Mouse (Mus musculus) kidney, postnatal 0 days (tissue): ENCODE measurements at regions not wholly inside any gene's neighbourhood (a gene's known extent, or its start where the extent isn't known, plus 50 kb on each side); places are given as distances from the start of the nearest gene placed in this dataset.

Experiments
- ATAC-seq: fragments of 200-750 bp; cut with Nextera tagmentation; replicated peaks from 2 replicates; pipeline ENCODE4 v1.8.0; 2017; ENCODE audit warnings: low read depth, moderate number of reproducible peaks, moderate TSS enrichment, moderate library complexity; ENCODE audit not compliant: low FRiP score
- DNase-seq: peaks from one replicate; pipeline ENCODE4 v3.0.0-alpha.2; 2016; ENCODE audit warnings: low spot score
- H3K27ac ChIP-seq: fragments of 300-500 bp; sonication (generic); 2 replicates; pipeline ENCODE4 v1.5.1; 2014; ENCODE audit warnings: mild to moderate bottlenecking
- H3K27me3 ChIP-seq: fragments of 300-500 bp; sonication (generic); 2 replicates; pipeline ENCODE4 v1.6.1; 2014; ENCODE audit warnings: low read length, mixed read lengths; ENCODE audit not compliant: insufficient read depth
- H3K36me3 ChIP-seq: fragments of 300-500 bp; sonication (generic); 2 replicates; pipeline ENCODE4 v1.6.1; 2014; ENCODE audit warnings: low read length, mixed read lengths; ENCODE audit not compliant: insufficient read depth
- H3K4me1 ChIP-seq: fragments of 300-500 bp; sonication (generic); replicated peaks from 2 replicates; pipeline ENCODE4 v1.6.1; 2014; ENCODE audit warnings: antibody characterized with exemption, low read length, mixed read lengths; ENCODE audit not compliant: insufficient read depth
- H3K4me2 ChIP-seq: fragments of 300-500 bp; sonication (generic); 2 replicates; pipeline ENCODE4 v1.6.1; 2014; ENCODE audit warnings: mild to moderate bottlenecking, low read length, moderate library complexity, mixed read lengths
- H3K4me3 ChIP-seq: fragments of 300-500 bp; sonication (generic); replicated peaks from 2 replicates; pipeline ENCODE4 v1.5.1; 2014; ENCODE audit warnings: low read depth, low read length
- H3K9ac ChIP-seq: fragments of 300-500 bp; sonication (generic); 2 replicates; pipeline ENCODE4 v1.6.1; 2014; ENCODE audit warnings: low read depth, low read length
- H3K9me3 ChIP-seq: fragments of 300-500 bp; sonication (generic); replicated peaks from 2 replicates; pipeline ENCODE4 v1.6.1; 2016; ENCODE audit warnings: low read length, inconsistent platforms, mixed read lengths
- CTCF ChIP-seq: IDR thresholded peaks from 2 replicates; pipeline ENCODE4 v1.5.1; 2016; ENCODE audit warnings: antibody characterized with exemption, low read depth, mild to moderate bottlenecking, moderate library complexity
- WGBS: fragments of 180-500 bp; shearing (Covaris S2); extraction: QIAGEN DNeasy Blood & Tissue Kit; methylation state at CpG from one replicate; pipeline ENCODE4 v1.1.7; 2014; 5-methylcytosine and 5-hydroxymethylcytosine counted together

DNA sequence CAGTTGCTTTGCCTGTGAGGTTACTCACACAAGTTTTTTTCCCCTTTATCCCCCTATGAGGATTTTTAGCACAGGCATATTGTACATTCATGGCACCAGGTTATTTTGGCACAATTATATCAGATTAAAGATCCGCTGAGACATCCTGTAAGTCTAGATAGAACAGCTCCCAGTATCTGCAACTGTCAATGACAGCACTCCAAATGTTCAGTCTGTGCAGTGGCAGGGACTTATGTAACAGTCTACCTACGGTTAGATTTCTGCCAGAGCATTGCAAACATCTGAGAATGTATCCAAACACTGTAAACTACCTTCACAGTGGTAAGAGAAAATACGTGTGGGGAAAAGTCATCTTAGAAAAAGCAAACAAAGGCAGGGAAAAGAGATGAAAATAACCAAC lies 163.5 kb upstream of the Kcnh7 start:
- 72% methylated on average over 3 of the region's 3 CpGs for WGBS
- no peak for ATAC-seq
- Histone ChIP-seq H3K36me3 (no peaks in the 10 kb centered on the region), H3K9me3 (no peaks in the 10 kb centered on the region), H3K4me2 (no peak overlapping the region), H3K27ac (no peak overlapping the region), H3K9ac (no peak overlapping the region), H3K4me3 (no peak overlapping the region), H3K4me1 (no peaks in the 10 kb centered on the region), H3K27me3 (no peaks in the 10 kb centered on the region)
- DNase-seq = no peak
- TF ChIP-seq CTCF = no peak

DNA sequence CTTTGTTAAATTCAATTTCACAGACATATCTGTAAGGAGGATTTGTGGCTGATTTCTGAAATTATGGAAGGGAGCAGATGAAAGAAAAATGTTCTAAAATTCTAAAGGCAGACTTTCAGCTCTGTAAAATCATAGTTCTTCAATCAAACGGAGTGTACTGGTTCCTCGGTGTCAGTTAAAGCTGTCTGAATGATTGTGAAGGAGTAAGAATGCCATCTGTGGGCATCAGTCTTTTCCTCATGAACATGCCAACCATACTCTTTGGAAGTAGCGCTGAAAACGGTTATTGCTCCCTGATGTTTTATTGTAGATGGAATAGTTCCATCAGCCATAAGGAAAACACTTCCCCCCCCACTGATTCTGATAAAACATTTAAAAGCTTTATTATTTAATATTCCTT lies 142.7 kb upstream of the Kcnh7 start:
- Histone ChIP-seq H3K9ac (no peak overlapping the region), H3K4me2 (no peak overlapping the region), H3K27me3 (no peaks in the 10 kb centered on the region), H3K36me3 (no peaks in the 10 kb centered on the region), H3K4me3 (no peak overlapping the region), H3K9me3 (no peaks in the 10 kb centered on the region), H3K4me1 (no peaks in the 10 kb centered on the region), H3K27ac (no peak overlapping the region)
- ATAC-seq = no peak
- no peak for TF ChIP-seq CTCF
- WGBS = 68% methylated on average over 4 of the region's 4 CpGs
- no peak for DNase-seq

DNA sequence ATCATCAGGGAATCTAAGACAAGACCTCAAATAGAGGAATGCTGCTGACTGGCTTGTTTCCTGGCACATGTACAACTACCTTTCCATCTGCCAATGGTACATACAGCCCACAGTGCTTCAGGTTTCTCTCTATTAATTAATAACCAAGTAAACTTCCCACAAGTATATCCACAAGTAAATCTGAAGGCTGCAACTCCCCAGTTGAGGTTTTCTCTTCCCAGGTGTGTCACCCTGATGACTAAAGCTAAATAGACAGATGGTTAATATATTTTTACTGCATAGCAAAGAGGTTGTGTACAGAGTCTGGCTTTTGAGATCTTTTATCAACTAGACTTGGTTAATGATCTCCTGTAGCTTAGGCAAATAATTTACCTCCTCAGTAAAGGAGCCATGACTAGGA lies 96.8 kb upstream of the Kcnh7 start:
- H3K36me3 ChIP-seq = no peaks in the 10 kb centered on the region
- no peak overlapping the region for H3K27ac ChIP-seq
- H3K9ac ChIP-seq = no peak overlapping the region
- peak; percentile 32 for DNase-seq
- no peaks in the 10 kb centered on the region for H3K9me3 ChIP-seq
- H3K4me3 ChIP-seq = no peak overlapping the region
- peak; percentile 88 for ATAC-seq
- no peaks in the 10 kb centered on the region for H3K27me3 ChIP-seq
- H3K4me1 ChIP-seq = no peaks in the 10 kb centered on the region
- no peak overlapping the region for H3K4me2 ChIP-seq
- no peak for TF ChIP-seq CTCF

DNA sequence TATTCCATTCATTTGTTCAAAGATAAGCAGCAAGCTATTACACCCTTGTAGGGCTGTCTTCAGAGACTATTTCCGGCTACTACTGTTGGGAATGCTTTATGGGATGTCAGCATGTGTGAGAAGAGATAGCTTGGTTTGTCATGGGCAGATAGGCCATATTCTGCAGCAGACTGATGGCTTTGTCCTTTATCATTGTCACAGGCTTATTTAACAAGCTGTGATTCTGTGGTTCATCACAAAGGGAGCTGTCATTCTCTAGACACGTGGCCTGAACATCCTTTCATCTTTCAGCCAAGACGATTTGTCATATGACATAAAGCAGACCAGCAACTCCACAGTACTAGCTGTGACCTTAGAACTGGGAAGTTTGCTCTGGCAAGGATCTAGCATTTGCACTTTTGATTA lies 89.7 kb upstream of the Kcnh7 start:
- DNase-seq (peak; percentile 56), ATAC-seq (no peak)
- Histone ChIP-seq H3K4me3 (no peak overlapping the region), H3K9me3 (no peaks in the 10 kb centered on the region), H3K4me1 (no peaks in the 10 kb centered on the region), H3K4me2 (no peak overlapping the region), H3K9ac (no peak overlapping the region), H3K27me3 (no peaks in the 10 kb centered on the region), H3K27ac (no peak overlapping the region), H3K36me3 (no peaks in the 10 kb centered on the region)
- no peak for TF ChIP-seq CTCF
- 46% methylated on average over 3 of the region's 3 CpGs for WGBS

DNA sequence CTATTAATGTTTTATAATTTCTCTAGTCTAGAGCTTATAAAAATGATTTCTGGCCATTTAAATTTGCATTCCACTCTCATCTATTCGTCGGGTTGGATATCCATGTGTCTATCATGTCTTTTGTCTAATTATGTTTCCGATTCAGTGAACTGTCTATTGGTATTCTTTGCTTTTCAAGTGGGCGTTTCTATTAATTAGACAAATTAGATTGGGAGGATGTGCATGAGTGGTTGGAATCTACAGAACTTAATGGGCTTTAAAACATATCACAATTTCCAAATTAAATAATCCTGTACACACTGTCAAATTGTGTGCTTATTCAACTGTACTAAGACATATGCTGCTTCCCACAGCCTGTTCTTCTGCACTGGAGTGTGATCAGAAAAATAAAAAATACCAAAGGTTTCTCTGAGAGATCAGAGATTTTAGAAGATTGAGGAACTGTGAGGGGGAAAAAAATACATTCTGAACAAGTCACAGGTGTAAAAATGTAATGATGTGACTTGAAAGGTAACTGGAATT lies 62.1 kb upstream of the Kcnh7 start:
- DNase-seq (no peak), ATAC-seq (no peak)
- H3K9ac ChIP-seq = no peak overlapping the region
- no peaks in the 10 kb centered on the region for H3K9me3 ChIP-seq
- no peak overlapping the region for H3K4me2 ChIP-seq
- H3K36me3 ChIP-seq = no peaks in the 10 kb centered on the region
- no peak for TF ChIP-seq CTCF
- H3K4me1 ChIP-seq = no peaks in the 10 kb centered on the region
- H3K4me3 ChIP-seq = no peak overlapping the region
- no peak overlapping the region for H3K27ac ChIP-seq
- 61% methylated on average over 4 of the region's 4 CpGs for WGBS
- no peaks in the 10 kb centered on the region for H3K27me3 ChIP-seq

DNA sequence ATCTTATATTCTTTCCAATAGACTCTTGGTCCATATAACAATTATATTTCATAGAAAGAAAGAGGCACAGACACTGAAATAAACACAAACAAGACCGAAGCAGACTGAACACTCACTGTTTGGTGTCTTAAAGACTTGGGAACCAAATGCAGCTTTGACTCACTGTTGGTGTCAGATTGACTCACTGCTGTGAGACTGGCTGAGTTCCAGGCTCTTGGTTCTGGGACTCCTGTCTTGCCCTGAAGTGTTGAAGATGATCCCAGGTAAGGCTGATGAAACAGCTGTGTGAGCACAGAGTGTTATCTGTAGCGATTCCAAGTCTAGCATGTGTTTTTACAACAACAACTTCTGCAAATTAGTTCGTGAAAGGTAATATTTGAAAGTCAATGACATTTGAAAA lies 55.2 kb upstream of the Kcnh7 start:
- no peak for TF ChIP-seq CTCF
- no peak for ATAC-seq
- Histone ChIP-seq H3K4me1 (no peaks in the 10 kb centered on the region), H3K9me3 (no peaks in the 10 kb centered on the region), H3K27ac (no peak overlapping the region), H3K4me3 (no peak overlapping the region), H3K9ac (no peak overlapping the region), H3K27me3 (no peaks in the 10 kb centered on the region), H3K36me3 (no peaks in the 10 kb centered on the region), H3K4me2 (no peak overlapping the region)
- WGBS = 88% methylated on average over 3 of the region's 3 CpGs
- DNase-seq = no peak
